36 mouse cellular contexts compared by ENCODE assay signal in the genomic region with DNA sequence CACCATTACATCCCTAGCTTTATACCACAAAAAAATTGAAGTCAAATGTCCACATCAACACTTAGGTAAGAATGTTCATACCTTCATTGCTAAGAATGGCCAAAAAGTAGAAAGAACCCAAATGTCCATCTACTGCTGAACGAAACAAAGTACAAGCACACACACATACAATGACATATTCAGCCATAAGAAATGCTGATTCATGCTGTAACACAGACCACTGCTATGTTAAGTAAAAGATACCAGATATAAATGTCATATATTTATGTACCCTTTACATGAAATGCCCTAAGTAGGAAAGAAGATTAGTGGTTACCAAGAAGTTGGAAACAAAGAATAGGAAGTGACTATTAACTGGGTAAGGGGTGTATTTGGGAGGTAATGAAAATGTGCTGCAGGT. TPM values are rescaled to one million over a fixed set of nuclear protein-coding genes. Genes with fewer than 3 reads are reported as not detected.
DNase-seq lines count a peak whose midpoint lies in the region; ATAC-seq and TF ChIP-seq lines count a peak whose summit lies in the region.
"Had no signal": no experiment of that assay in that cellular context is flagged by ENCODE, and none has a peak within 500 bp of the region (broad histone marks: within the 10 kb centered on the region; RNA-seq: fewer than 3 reads in every experiment).

No protein-coding gene starts in this region.

- H3K36me3 ChIP-seq in liver, embryonic 13.5 days, result no peaks in the 10 kb centered on the region
- H3K36me3 ChIP-seq in liver, embryonic 12.5 days, result peaks cover 6% of the 10 kb centered on the region; the same call in 1 of the 2 replicates
- peaks cover 0 to 64% of the 10 kb centered on the region in 2 experiments; a peak in 2 of 4 replicates for H3K36me3 ChIP-seq in MEL (ENCODE audit: control insufficient read depth in 1 of 2, insufficient read depth in 2 of 2, low read length in 2 of 2)
- H3K36me3 ChIP-seq: hindbrain, embryonic 12.5 days; hindbrain, embryonic 15.5 days had no signal

- no peak for TF ChIP-seq RAD21 in MEL (IDR thresholded peaks at IDR 0.05; ENCODE audit: low read depth, low read length)

- H3K27me3 ChIP-seq in liver, embryonic 13.5 days, result no peaks in the 10 kb centered on the region
- H3K27me3 ChIP-seq in liver, embryonic 12.5 days (replicated peaks), result no peaks in the 10 kb centered on the region
- no peaks in the 10 kb centered on the region for H3K27me3 ChIP-seq in MEL (ENCODE audit: control insufficient read depth in 1 of 2, insufficient read depth in 2 of 2, low read length in 2 of 2)
- H3K27me3 ChIP-seq: embryonic facial prominence, embryonic 13.5 days; forebrain, embryonic 13.5 days; hindbrain, embryonic 12.5 days; hindbrain, embryonic 15.5 days had no signal

- H3K4me2 ChIP-seq in liver, embryonic 13.5 days, result no peak overlapping the region
- H3K4me2 ChIP-seq in liver, embryonic 12.5 days, result no peak overlapping the region
- H3K4me2 ChIP-seq: embryonic facial prominence, embryonic 13.5 days; forebrain, embryonic 13.5 days; heart, embryonic 11.5 days; hindbrain, embryonic 12.5 days; hindbrain, embryonic 15.5 days had no signal

- 0 out of 2 replicates have a peak, but pooled peaks have one; percentile 58 for ATAC-seq in liver, embryonic 13.5 days (ENCODE audit: low read depth)
- ATAC-seq in liver, embryonic 12.5 days, result no peak; the same call in 1 of the 2 replicates
- 0 out of 2 replicates have a peak, but pooled peaks have one; percentile 51 for ATAC-seq in megakaryocyte progenitor cell, adult 5-6 weeks (replicated peaks; ENCODE audit: poor library complexity)
- ATAC-seq: activated CD4-positive, CD25-positive, alpha-beta regulatory T cell, adult 4 months; forebrain, embryonic 13.5 days; forebrain, postnatal 0 days; intestine, postnatal 0 days had no signal

- 50% methylated on average over 1 of the region's 1 CpGs for WGBS in liver, embryonic 13.5 days (ENCODE audit: insufficient replicate concordance)
- 66% methylated on average over 1 of the region's 1 CpGs for WGBS in liver, embryonic 12.5 days (ENCODE audit: insufficient replicate concordance)

- peaks cover 17% of the 10 kb centered on the region for H3K79me2 ChIP-seq in MEL (ENCODE audit: control insufficient read depth, insufficient read depth, low read length, poor library complexity)

- no peak for DNase-seq in liver, embryonic 13.5 days
- peak; percentile 41 for DNase-seq in MEL (ENCODE audit: low read depth, low spot score)
- DNase-seq in left cerebral cortex, postnatal 4 days, result no peak
- no peak for DNase-seq in adrenal gland, postnatal 10 days
- DNase-seq: adrenal gland, adult 8-10 months; adrenal gland, postnatal 36 days; cerebellum, adult 11 months; cerebellum, adult 2 months; cerebellum, adult 9-11 months; cerebellum, postnatal 25 days; embryo, embryonic 11 days; forebrain, postnatal 0 days; gastrocnemius, postnatal 10 days; gastrocnemius, postnatal 36 days had no signal

- no peak for TF ChIP-seq CTCF in MEL (IDR thresholded peaks at IDR 0.05 in 2 of 3, conservative IDR thresholded peaks at IDR 0.05 in 1 of 3; ENCODE audit: control insufficient read depth in 1 of 3, insufficient read depth in 1 of 3, low read depth in 2 of 3, low read length in 3 of 3, poor library complexity in 1 of 3, severe bottlenecking in 1 of 3)

- H3K27ac ChIP-seq in liver, embryonic 13.5 days, result no peak overlapping the region; the same call in 1 of the 2 replicates
- no peak overlapping the region for H3K27ac ChIP-seq in liver, embryonic 12.5 days
- no peak overlapping the region for H3K27ac ChIP-seq in MEL (ENCODE audit: control insufficient read depth, low read depth, low read length)
- H3K27ac ChIP-seq: embryonic facial prominence, embryonic 10.5 days; embryonic facial prominence, embryonic 13.5 days; forebrain, embryonic 10.5 days; forebrain, embryonic 13.5 days; hindbrain, embryonic 12.5 days; hindbrain, embryonic 15.5 days had no signal

- H3K9ac ChIP-seq in liver, embryonic 13.5 days, result no peak overlapping the region
- no peak overlapping the region for H3K9ac ChIP-seq in liver, embryonic 12.5 days
- H3K9ac ChIP-seq in MEL (ENCODE audit: control insufficient read depth, low read depth, low read length, poor library complexity, severe bottlenecking), result no peak overlapping the region
- H3K9ac ChIP-seq: embryonic facial prominence, embryonic 13.5 days; forebrain, embryonic 13.5 days; forebrain, postnatal 0 days; hindbrain, embryonic 12.5 days; hindbrain, embryonic 15.5 days had no signal

- no peak for TF ChIP-seq POLR2A in MEL (IDR thresholded peaks at IDR 0.05; ENCODE audit: control insufficient read depth in 1 of 2, insufficient read depth in 1 of 2, low read depth in 1 of 2, low read length in 2 of 2, poor library complexity in 1 of 2)

- TF ChIP-seq EP300 in MEL (IDR thresholded peaks at IDR 0.05; ENCODE audit: low read depth in 1 of 2, low read length in 2 of 2), result no peak

- intact Hi-C loops in left cerebral cortex, postnatal 4 days (cut with DNase I), result no loop called here

- H3K4me1 ChIP-seq in liver, embryonic 13.5 days (replicated peaks), result peaks cover 46% of the 10 kb centered on the region
- peaks cover 48% of the 10 kb centered on the region for H3K4me1 ChIP-seq in liver, embryonic 12.5 days
- peaks cover 17 to 56% of the 10 kb centered on the region in 2 experiments for H3K4me1 ChIP-seq in MEL (ENCODE audit: control insufficient read depth in 1 of 2, insufficient read depth in 2 of 2, low read length in 2 of 2)
- H3K4me1 ChIP-seq: embryonic facial prominence, embryonic 10.5 days; embryonic facial prominence, embryonic 13.5 days had no signal

- no peaks in the 10 kb centered on the region for H3K9me3 ChIP-seq in liver, embryonic 13.5 days (replicated peaks)
- no peaks in the 10 kb centered on the region for H3K9me3 ChIP-seq in liver, embryonic 12.5 days (replicated peaks)
- H3K9me3 ChIP-seq in MEL (replicated peaks; ENCODE audit: insufficient read depth, low read length), result no peaks in the 10 kb centered on the region
- H3K9me3 ChIP-seq: embryonic facial prominence, embryonic 10.5 days; embryonic facial prominence, embryonic 13.5 days; forebrain, embryonic 10.5 days; forebrain, embryonic 13.5 days; hindbrain, embryonic 12.5 days; hindbrain, embryonic 15.5 days had no signal

- no peak overlapping the region for H3K4me3 ChIP-seq in liver, embryonic 13.5 days (replicated peaks)
- no peak overlapping the region for H3K4me3 ChIP-seq in liver, embryonic 12.5 days
- H3K4me3 ChIP-seq in MEL (ENCODE audit: control insufficient read depth in 1 of 2, insufficient read depth in 1 of 2, low read depth in 2 of 2, low read length in 2 of 2), result no peak overlapping the region
- H3K4me3 ChIP-seq: embryonic facial prominence, embryonic 10.5 days; embryonic facial prominence, embryonic 13.5 days; erythroblast, embryonic 14.5 days; forebrain, embryonic 10.5 days; forebrain, embryonic 13.5 days; hindbrain, embryonic 12.5 days; hindbrain, embryonic 15.5 days had no signal

TF ChIP-seq in MEL, 35 proteins besides CTCF, POLR2A, EP300 and RAD21:
- no peak for TF ChIP-seq ZKSCAN1 (IDR thresholded peaks at IDR 0.05; ENCODE audit: low read depth, low read length)
- no peak for TF ChIP-seq MAFK (IDR thresholded peaks at IDR 0.05; ENCODE audit: borderline replicate concordance, low read depth, low read length)
- TF ChIP-seq TAL1 (IDR thresholded peaks at IDR 0.05; ENCODE audit: low read length), result no peak
- TF ChIP-seq SMC3 (IDR thresholded peaks at IDR 0.05; ENCODE audit: low read depth, low read length), result no peak

RNA-seq across cellular contexts. Expression of a gene that starts 8.6 kb away (rescaled TPM):
- polyA plus RNA-seq in liver, embryonic 13.5 days (2015; fragmentation: Nextera tagmentation; extraction: Ambion mirVana), result 13.5 and 15.9 TPM in 2 replicates
- polyA plus RNA-seq in liver, embryonic 12.5 days (2016; fragmentation: Nextera tagmentation; extraction: Ambion mirVana), result 24.7 and 24.9 TPM in 2 replicates
- 4.3 and 5.5 TPM in 2 replicates for total RNA-seq in MEL (2012; rRNA removed)
- 10 to 100 TPM in 1 of 2 experiments, not detected in 1; 17.2 TPM for polyA plus RNA-seq in MEL (2012; ENCODE audit: insufficient read depth in 1 of 2, insufficient read length in 2 of 2, low read depth in 1 of 2, low replicate concordance in 2 of 2, missing spikeins in 1 of 2)
- 36.6 and 36.8 TPM in 2 replicates for total RNA-seq in megakaryocyte progenitor cell, adult 5-6 weeks (2015)
- 12.0 and 18.2 TPM in 2 replicates for total RNA-seq in megakaryocyte progenitor cell, adult 5-6 weeks (2017)
- 10 to 100 TPM; 46.9 TPM for total RNA-seq in left cerebral cortex, postnatal 4 days (2021)
- 10 to 100 TPM; 40.3 to 40.9 TPM for total RNA-seq in adrenal gland, postnatal 10 days (2021)

RNA-seq across cellular contexts. Expression of a gene that starts 53.8 kb away (rescaled TPM):
- not detected in 2 replicates for polyA plus RNA-seq in liver, embryonic 13.5 days (2015; fragmentation: Nextera tagmentation; extraction: Ambion mirVana)
- polyA plus RNA-seq in liver, embryonic 12.5 days (2016; fragmentation: Nextera tagmentation; extraction: Ambion mirVana), result not detected in 2 replicates
- total RNA-seq in MEL (2012; rRNA removed), result not detected in 2 replicates
- polyA plus RNA-seq in MEL (2012; ENCODE audit: insufficient read depth in 1 of 2, insufficient read length in 2 of 2, low read depth in 1 of 2, low replicate concordance in 2 of 2, missing spikeins in 1 of 2), result not detected
- not detected in 2 replicates for total RNA-seq in megakaryocyte progenitor cell, adult 5-6 weeks (2015)
- total RNA-seq in megakaryocyte progenitor cell, adult 5-6 weeks (2017), result not detected in 2 replicates
- total RNA-seq in left cerebral cortex, postnatal 4 days (2021), result not detected
- not detected for total RNA-seq in adrenal gland, postnatal 10 days (2021)
- total RNA-seq: adrenal gland, adult 8-10 months; adrenal gland, postnatal 36 days; ES-E14; forebrain, postnatal 0 days; gastrocnemius, postnatal 10 days; gastrocnemius, postnatal 36 days; granulocyte monocyte progenitor cell, adult 5-6 weeks; heart, adult 8-10 months; heart, postnatal 25 days; hematopoietic stem cell, adult 5-6 weeks had no signal
- polyA plus RNA-seq: activated CD4-positive, CD25-positive, alpha-beta regulatory T cell, adult 4 months; cerebellum, adult 2 months; cortical plate, adult 2 months; embryonic facial prominence, embryonic 10.5 days; embryonic facial prominence, embryonic 13.5 days; erythroblast, embryonic 14.5 days; forebrain, embryonic 10.5 days; forebrain, embryonic 13.5 days; forebrain, postnatal 0 days; frontal cortex, adult 2 months; heart, embryonic 11.5 days; heart, embryonic 14.5 days; heart, postnatal 0 days; hindbrain, embryonic 12.5 days; hindbrain, embryonic 15.5 days; intestine, embryonic 14.5 days; intestine, postnatal 0 days had no signal
